Mouse (Mus musculus) adipocyte (in vitro differentiated cells): ENCODE measurements around the gene Sufu.

Source experiments
- DNase-seq: peaks from one replicate; pipeline ENCODE4 v3.0.0-alpha.2; 2016; ENCODE audit warnings: low spot score

The Sufu gene

DNA sequence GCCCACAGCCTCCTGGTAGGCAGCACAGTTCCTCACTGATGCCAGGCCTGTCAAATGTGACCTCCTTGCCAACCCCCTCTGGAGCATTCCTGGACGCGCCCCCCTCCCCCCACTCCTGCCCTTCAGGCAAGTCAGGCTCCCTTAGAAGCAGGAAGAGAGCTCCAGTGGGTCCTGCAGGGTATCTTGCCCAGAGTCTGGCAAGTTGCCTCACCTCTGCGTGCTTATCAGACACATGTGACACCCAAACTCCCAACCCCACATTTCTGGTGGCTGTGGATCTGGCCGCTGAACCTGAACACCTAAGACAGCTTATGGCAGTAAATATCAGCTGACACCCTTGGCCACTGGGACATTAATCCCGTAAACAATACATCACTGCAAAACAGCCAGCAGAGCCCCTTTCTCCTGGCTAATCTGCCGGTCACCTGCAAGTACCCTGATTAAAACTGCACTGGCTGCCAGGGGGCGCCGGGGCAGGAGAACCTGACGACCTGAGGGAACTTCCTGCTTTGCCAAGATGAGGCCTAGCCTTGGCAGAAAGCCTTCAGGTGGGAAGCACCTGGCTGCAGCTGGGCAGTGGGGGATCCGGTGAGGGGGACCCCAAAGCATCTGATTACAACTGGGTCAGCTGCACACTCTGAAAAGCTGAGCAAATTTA is 135.5 kb downstream of the Sufu start:
- no peak for DNase-seq

DNA sequence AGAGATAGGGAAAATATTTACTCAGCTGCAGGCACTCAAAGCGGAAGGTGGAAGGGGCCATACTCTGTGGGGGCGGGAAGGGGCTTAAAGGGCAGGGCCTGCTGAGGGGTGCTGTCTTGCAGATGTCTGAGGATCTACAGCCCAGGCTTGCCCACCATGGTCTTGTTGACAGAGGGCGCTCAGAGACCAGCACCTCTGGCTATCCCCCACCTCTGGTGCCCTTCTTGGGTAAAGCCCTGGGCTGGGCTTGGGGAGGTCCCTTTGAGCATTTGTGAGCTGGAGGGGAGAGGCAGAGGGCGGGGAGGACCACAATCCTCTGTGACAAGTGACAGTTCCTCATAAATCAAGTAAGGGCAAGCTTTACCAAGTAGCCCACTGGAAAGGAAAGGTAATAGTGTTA is 136.4 kb downstream of the Sufu start:
- no peak for DNase-seq

DNA sequence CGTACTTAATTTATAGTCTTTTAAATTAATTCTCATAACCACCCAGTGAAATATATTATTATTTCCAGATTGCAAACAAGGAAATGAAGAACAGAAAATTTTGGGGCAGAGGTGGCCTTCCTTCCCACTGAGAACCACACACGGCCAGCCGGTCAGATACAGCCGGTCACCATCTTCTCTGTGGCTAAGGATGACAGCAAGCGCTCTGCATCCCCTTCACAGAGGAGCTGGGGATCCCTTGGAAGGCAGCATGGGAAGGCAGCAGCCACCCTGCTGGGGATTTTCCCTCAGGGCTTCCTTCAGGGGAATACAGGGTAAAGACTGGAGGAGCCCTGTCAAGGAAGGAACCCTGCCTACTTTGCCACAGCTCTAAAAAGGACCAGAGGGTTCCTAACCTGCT is 136.8 kb downstream of the Sufu start:
- no peak for DNase-seq

DNA sequence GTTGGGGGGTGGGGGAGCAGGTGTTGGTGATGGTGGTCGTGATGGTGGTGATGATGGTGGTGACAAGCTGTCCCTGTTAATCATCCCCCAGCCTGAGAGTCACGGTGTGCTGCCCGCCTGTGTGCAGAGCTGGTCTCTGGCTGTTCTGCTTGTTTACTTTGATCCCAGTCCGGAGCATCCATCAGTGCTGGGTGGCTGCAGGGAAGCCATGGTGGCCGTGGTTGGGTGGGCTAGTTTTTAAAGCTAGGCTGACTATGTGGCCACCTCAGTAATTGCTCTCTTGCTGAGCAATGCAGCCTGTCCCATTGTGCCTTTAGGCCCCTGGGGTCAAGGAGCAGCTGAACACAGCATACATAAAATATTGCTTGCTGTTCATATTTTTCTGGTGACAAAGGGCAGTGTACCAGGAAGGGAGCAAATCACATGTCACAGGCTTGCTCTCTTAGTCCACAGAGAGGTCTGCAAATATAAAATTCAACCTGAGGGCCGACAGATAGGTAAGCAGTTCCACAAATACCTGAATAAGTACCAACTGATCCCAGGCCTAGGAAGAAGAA is 137.9 kb downstream of the Sufu start:
- no peak for DNase-seq

DNA sequence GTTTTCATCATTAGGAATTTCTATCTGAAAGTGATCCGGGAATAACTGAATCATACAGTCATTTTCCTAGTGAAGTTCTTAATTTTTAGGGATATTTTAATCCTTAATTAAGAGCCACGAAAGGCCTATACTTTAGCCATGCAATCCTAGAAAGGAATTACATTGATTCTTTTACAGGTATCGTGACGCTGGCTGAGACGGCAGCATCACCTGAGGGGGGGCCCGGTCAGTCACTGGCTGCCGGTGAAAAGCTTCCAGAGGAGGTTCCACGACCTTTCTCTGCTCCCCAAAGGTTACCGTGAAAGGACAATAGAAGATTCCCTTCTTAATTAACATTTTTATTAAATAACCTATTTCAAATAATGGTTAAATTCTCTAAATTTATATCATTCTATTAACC is 140.7 kb downstream of the Sufu start:
- DNase-seq = no peak

DNA sequence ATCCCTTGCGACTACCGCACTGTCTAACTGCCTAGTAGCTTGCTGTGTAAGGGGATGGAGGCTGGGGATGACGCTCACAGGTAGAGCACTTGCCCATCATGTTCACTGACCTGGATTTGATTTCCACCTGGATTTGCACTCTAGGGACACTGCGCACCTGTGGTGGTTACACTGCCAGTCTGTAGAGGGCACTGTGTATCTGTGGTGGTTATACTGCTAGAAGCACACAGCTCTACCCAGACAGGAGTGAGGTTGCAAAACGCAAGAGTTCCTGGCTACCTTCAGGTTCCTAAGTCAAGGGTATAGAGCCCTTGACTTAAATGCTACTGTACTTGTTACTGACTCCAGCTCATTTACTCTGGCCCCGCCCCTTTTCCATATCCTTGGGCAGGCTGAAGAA is 141.5 kb downstream of the Sufu start:
- DNase-seq = no peak
